Mouse (Mus musculus) CH12.LX (cell line): ENCODE results near the gene Atp1b3. TPM values are rescaled to one million over a fixed set of nuclear protein-coding genes. Genes with fewer than 3 reads are reported as not detected.

Experiments
- DNase-seq: peaks from one replicate; pipeline ENCODE4 v3.0.0-alpha.2; 2013; ENCODE audit errors: extremely low read depth
- H3K27ac ChIP-seq: 2 replicates; pipeline ENCODE4 v1.5.1; 2012; ENCODE audit warnings: low read depth, mild to moderate bottlenecking, control low read depth, moderate library complexity; ENCODE audit not compliant: insufficient read depth
- H3K27me3 ChIP-seq: replicated peaks from 2 replicates; pipeline ENCODE3; 2012; ENCODE audit warnings: inconsistent platforms
- H3K36me3 ChIP-seq, 2 experiments: replicated peaks in 1 of 2; 2 replicates each; pipeline versions ENCODE3 to v1.6.1; 2012; ENCODE audit warnings: inconsistent platforms in 1 of 2, low read length in 1 of 2, mild to moderate bottlenecking in 1 of 2, mixed read lengths in 1 of 2, moderate library complexity in 1 of 2; ENCODE audit not compliant: control insufficient read depth in 1 of 2, insufficient read depth in 1 of 2
- H3K4me1 ChIP-seq, 2 experiments: 2 replicates each; pipeline ENCODE4 v1.6.1; 2012; ENCODE audit warnings: inconsistent platforms in 1 of 2, moderate library complexity in 1 of 2; ENCODE audit not compliant: insufficient read depth in 2 of 2, control insufficient read depth in 1 of 2
- H3K4me2 ChIP-seq: 2 replicates; pipeline ENCODE4 v1.6.1; 2012; ENCODE audit warnings: low read depth, mild to moderate bottlenecking, control low read depth; ENCODE audit not compliant: poor library complexity, insufficient read depth, severe bottlenecking
- H3K4me3 ChIP-seq, 3 experiments: fragments of 150-350 bp in 1 of 3; sonication (generic) in 1 of 3; replicated peaks in 1 of 3; 2 replicates each; pipeline versions ENCODE3 to v1.5.1; 2011 to 2012; ENCODE audit warnings: low read depth in 2 of 3, low read length in 2 of 3, mild to moderate bottlenecking in 2 of 3, moderate library complexity in 2 of 3, control low read depth in 1 of 3, improper control_type of control experiment in 1 of 3, inconsistent platforms in 1 of 3, mixed read lengths in 1 of 3; ENCODE audit not compliant: poor library complexity in 1 of 3
- H3K79me2 ChIP-seq: replicated peaks from 2 replicates; pipeline ENCODE4 v1.6.1; 2012; ENCODE audit warnings: mild to moderate bottlenecking, moderate library complexity; ENCODE audit not compliant: control insufficient read depth, poor library complexity, insufficient read depth, severe bottlenecking; ENCODE audit errors: extremely low read depth
- H3K9ac ChIP-seq: 2 replicates; pipeline ENCODE4 v1.6.1; 2012; ENCODE audit warnings: low read depth, mild to moderate bottlenecking, control low read depth, moderate library complexity; ENCODE audit not compliant: insufficient read depth
- H3K9me3 ChIP-seq: replicated peaks from 2 replicates; pipeline ENCODE3; 2012; ENCODE audit warnings: low read length, inconsistent platforms, mixed read lengths
- BHLHE40 ChIP-seq: IDR thresholded peaks from 2 replicates; pipeline ENCODE4 v1.6.1; 2011; ENCODE audit warnings: mild to moderate bottlenecking, low read depth, low read length, improper control_type of control experiment
- CTCF ChIP-seq, 2 experiments: IDR thresholded peaks in 1 of 2; conservative IDR thresholded peaks in 1 of 2; 2 replicates each; pipeline ENCODE4 v1.5.1; 2011 to 2012; ENCODE audit warnings: low read depth in 2 of 2, low read length in 2 of 2, improper control_type of control experiment in 1 of 2, inconsistent platforms in 1 of 2, mild to moderate bottlenecking in 1 of 2, moderate library complexity in 1 of 2
- ELF1 ChIP-seq: IDR thresholded peaks from 2 replicates; pipeline ENCODE4 v1.6.1; 2014; ENCODE audit warnings: low read depth, mild to moderate bottlenecking, inconsistent platforms, low read length, improper control_type of control experiment
- EP300 ChIP-seq: IDR thresholded peaks from 2 replicates; pipeline ENCODE4 v1.6.1; 2011; ENCODE audit warnings: low read length, improper control_type of control experiment
- ETS1 ChIP-seq: conservative IDR thresholded peaks from 2 replicates; pipeline ENCODE4 v1.6.1; 2012; ENCODE audit warnings: low read depth, mild to moderate bottlenecking, inconsistent platforms, low read length, improper control_type of control experiment, moderate library complexity
- HCFC1 ChIP-seq: IDR thresholded peaks from 2 replicates; pipeline ENCODE4 v1.6.1; 2012; ENCODE audit warnings: low read depth, mild to moderate bottlenecking, inconsistent platforms, low read length, improper control_type of control experiment
- JUND ChIP-seq: conservative IDR thresholded peaks from 2 replicates; pipeline ENCODE4 v1.6.1; 2011; ENCODE audit warnings: low read depth, low read length, improper control_type of control experiment
- MAZ ChIP-seq: IDR thresholded peaks from 2 replicates; pipeline ENCODE4 v1.6.1; 2012; ENCODE audit warnings: low read depth, mild to moderate bottlenecking, inconsistent platforms, low read length, improper control_type of control experiment, moderate library complexity
- MEF2A ChIP-seq: IDR thresholded peaks from 2 replicates; pipeline ENCODE4 v1.6.1; 2014; ENCODE audit warnings: low read depth, mild to moderate bottlenecking, inconsistent platforms, low read length, improper control_type of control experiment, borderline replicate concordance
- MXI1 ChIP-seq: IDR thresholded peaks from 2 replicates; pipeline ENCODE4 v1.6.1; 2011; ENCODE audit warnings: mild to moderate bottlenecking, low read depth, low read length, improper control_type of control experiment
- MYC ChIP-seq: IDR thresholded peaks from 2 replicates; pipeline ENCODE4 v1.6.1; 2011; ENCODE audit warnings: low read depth, mild to moderate bottlenecking, improper control_type of control experiment, low read length
- POLR2A ChIP-seq: IDR thresholded peaks from 2 replicates; pipeline ENCODE4 v1.6.1; 2011; ENCODE audit warnings: low read depth, mild to moderate bottlenecking, improper control_type of control experiment, low read length
- POLR2AphosphoS2 ChIP-seq: IDR thresholded peaks from 2 replicates; pipeline ENCODE4 v1.6.1; 2011; ENCODE audit warnings: low read depth, low read length, improper control_type of control experiment
- RAD21 ChIP-seq: IDR thresholded peaks from 2 replicates; pipeline ENCODE4 v1.6.1; 2011; ENCODE audit warnings: low read depth, mild to moderate bottlenecking, low read length, improper control_type of control experiment, moderate library complexity
- RCOR1 ChIP-seq: conservative IDR thresholded peaks from 2 replicates; pipeline ENCODE4 v1.6.1; 2012; ENCODE audit warnings: low read depth, mild to moderate bottlenecking, inconsistent platforms, low read length, improper control_type of control experiment
- SIN3A ChIP-seq: IDR thresholded peaks from 2 replicates; pipeline ENCODE4 v1.6.1; 2012; ENCODE audit warnings: low read length, improper control_type of control experiment, inconsistent platforms
- SMC3 ChIP-seq: IDR thresholded peaks from 2 replicates; pipeline ENCODE4 v1.6.1; 2011; ENCODE audit warnings: low read depth, low read length, improper control_type of control experiment
- UBTF ChIP-seq: IDR thresholded peaks from 2 replicates; pipeline ENCODE4 v1.6.1; 2012; ENCODE audit warnings: low read depth, mild to moderate bottlenecking, inconsistent platforms, low read length, improper control_type of control experiment, moderate library complexity
- USF2 ChIP-seq: conservative IDR thresholded peaks from 2 replicates; pipeline ENCODE4 v1.6.1; 2011; ENCODE audit warnings: low read depth, low read length, improper control_type of control experiment
- ZC3H11A ChIP-seq: IDR thresholded peaks from 2 replicates; pipeline ENCODE4 v1.6.1; 2012; ENCODE audit warnings: low read depth, mild to moderate bottlenecking, inconsistent platforms, low read length, improper control_type of control experiment
- dilution Hi-C: fragments of 300-500 bp; cut with MboI; formaldehyde crosslinking; loops from 2 replicates; pipeline ENCODE4 v1.14.3; 2020; ENCODE audit warnings: low sequenced_read_pairs; ENCODE audit not compliant: extremely low pct_unique_long_range_greater_than_20kb, extremely low pct_ligation_motif_present
- in situ Hi-C: fragments of 300-500 bp; cut with MboI; formaldehyde crosslinking; loops from 3 replicates; pipeline ENCODE4 v1.14.3; 2019; ENCODE audit warnings: low sequenced_read_pairs, low pct_ligation_motif_present, low pct_unique_long_range_greater_than_20kb, mixed read lengths
- polyA plus RNA-seq: library from polyadenylated mRNA; unstranded; fragments of >175 nt; gene quantifications from 2 replicates; pipeline ENCODE4 v1.2.1, GENCODE M21; 2012; ENCODE audit warnings: low read depth; ENCODE audit not compliant: insufficient read length
- total RNA-seq, 2 experiments: library from RNA; depleted of rRNA; stranded (reverse); fragments of 300-350 nt in 1 of 2; fragments of >200 nt in 1 of 2; gene quantifications; 2 replicates each; pipeline ENCODE4 v1.2.3; 2012 to 2014

Atp1b3 gene
- total and polyA plus RNA-seq, 3 experiments = 66.4 to 129 (median 89.8) TPM

DNA sequence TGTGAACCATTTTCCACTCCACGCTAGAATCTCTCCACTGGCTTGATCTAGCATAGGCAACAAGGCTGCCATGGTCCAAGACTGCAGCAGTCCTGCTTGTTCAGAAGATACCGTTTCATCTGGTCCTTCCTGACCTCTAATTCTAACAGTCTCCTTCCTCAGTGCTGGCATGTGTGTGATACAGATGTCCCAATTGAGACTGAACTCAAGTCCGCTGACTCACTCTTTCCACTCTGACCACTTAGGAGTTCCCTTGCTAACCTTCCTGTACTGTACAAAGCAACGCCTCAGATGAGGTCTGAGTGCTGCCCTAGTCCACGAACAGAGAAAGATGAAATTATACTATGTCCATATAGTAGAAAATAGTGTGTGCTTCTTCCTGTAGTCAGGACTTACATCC, 28.9 kb upstream of the Atp1b3 start (continued):
- TF ChIP-seq ZC3H11A (no peak), HCFC1 (peak; percentile 34; the same call in 1 of the 2 replicates), BHLHE40 (peak; percentile 58), MAZ (0 out of 2 replicates have a peak, but pooled peaks have one; percentile 39), EP300 (peak; percentile 94), POLR2AphosphoS2 (no peak), UBTF (no peak)

DNA sequence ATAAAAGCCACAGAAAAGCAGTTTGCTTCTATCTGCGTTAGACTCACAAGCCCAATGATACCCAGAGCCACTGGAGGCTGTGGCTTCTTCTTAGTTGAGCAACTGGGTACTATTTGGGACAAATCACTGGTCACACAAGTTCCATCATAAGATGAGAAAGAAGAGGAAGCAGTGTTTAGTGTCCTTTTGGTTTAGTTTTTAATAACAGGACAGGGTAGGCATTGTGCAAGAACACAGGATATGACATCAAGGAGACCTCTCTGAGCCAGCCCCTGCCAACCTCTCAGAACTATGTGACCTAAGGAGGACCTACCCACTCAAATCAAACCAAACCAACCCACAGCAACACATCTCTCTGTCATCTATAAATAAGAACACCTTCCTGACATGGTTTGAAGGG, 27.7 kb upstream of the Atp1b3 start:
- no peak for TF ChIP-seq USF2
- no peak for TF ChIP-seq MYC
- no peak for TF ChIP-seq POLR2A
- no peak for TF ChIP-seq JUND
- no peak for TF ChIP-seq UBTF
- no peak for TF ChIP-seq MXI1
- TF ChIP-seq, all 38 proteins: peak for 0
- Histone ChIP-seq H3K36me3 (no peaks in the 10 kb centered on the region), H3K4me2 (no peak overlapping the region), H3K79me2 (no peaks in the 10 kb centered on the region), H3K9ac (no peak overlapping the region), H3K27me3 (no peaks in the 10 kb centered on the region), H3K4me3 (no peak overlapping the region), H3K27ac (no peak overlapping the region), H3K9me3 (no peaks in the 10 kb centered on the region), H3K4me1 (peaks cover 9 to 32% of the 10 kb centered on the region in 2 experiments)
- in situ Hi-C loops (no loop called here), dilution Hi-C loops (no loop called here)
- no peak for DNase-seq

DNA sequence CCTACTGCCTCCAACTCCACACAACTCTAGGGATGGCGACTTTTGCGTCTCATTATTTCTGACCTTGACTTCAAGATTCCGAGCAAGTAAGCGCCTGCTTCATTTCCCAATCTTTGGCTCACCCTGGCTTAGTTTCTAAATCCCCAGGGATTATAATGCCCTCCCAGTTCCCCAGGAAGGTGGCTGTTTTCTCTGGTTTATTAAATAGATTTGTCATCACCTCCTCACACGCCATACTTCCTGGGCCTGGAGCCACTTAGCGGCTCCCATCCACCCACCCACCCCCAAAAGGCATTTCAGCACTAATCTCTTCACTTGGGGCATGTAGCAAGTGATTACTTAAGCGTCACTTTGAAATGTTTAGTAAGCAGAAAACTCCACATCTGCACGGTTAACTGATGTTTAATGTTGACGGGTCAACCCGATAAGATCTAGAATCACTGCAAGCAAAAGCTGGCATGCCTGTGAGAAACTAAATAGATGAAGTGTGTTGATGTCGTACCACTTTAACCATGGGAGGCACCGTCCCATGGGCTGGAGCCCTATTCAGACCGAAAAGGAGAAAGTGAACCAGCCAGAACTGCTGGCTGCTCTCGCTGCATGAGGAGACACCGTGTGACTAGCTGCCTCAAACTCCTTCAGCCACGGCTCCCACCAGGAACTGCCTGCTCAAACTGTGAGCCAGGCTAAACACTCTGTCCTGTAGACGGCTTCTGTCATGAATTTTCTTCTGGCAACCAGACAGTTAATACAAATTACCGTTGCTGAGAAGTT, 19.7 kb upstream of the Atp1b3 start:
- no peak for DNase-seq
- Histone ChIP-seq H3K27ac (no peak overlapping the region), H3K36me3 (no peaks in the 10 kb centered on the region), H3K27me3 (no peaks in the 10 kb centered on the region), H3K9ac (no peak overlapping the region), H3K4me3 (no peak overlapping the region), H3K79me2 (no peaks in the 10 kb centered on the region), H3K9me3 (no peaks in the 10 kb centered on the region), H3K4me2 (no peak overlapping the region), H3K4me1 (peaks cover 0 to 13% of the 10 kb centered on the region in 2 experiments; a peak in 2 of 4 replicates)
- in situ Hi-C loops (no loop called here), dilution Hi-C loops (no loop called here)
- TF ChIP-seq CTCF (conservative IDR thresholded peaks at IDR 0.05 in 1 of 2, IDR thresholded peaks at IDR 0.05 in 1 of 2; ENCODE audit: low read depth in 2 of 2, low read length in 2 of 2) (no peak), MEF2A (no peak), RAD21 (no peak), RCOR1 (no peak), SMC3 (no peak), ELF1 (no peak), ETS1 (no peak), SIN3A (no peak), POLR2A (no peak), HCFC1 (no peak)
